Mouse (Mus musculus) c-Kit-positive CD71-positive TER-119-positive erythroid progenitor cells, embryonic 14.5 days (primary cell): ENCODE results near the gene Ptpn11.
"Not testable (repeated sequence)": the region's sequence is repeated elsewhere in the genome, so short reads cannot be mapped to it uniquely, and the experiment has no call there.

ENCODE experiments used
- DNase-seq: peaks from one replicate; pipeline ENCODE4 v3.0.0-alpha.2; 2013; ENCODE audit warnings: low spot score

The Ptpn11 gene

GRCm38 (mm10) chr5:121190836-121191583, at the start of gene Ptpn11:
Ptpn11 (minus strand) TSS chr5:121191397.
- peak; percentile 79 for DNase-seq

- no peak for DNase-seq
These were observed 48.6 kb upstream of the Ptpn11 start for GRCm38 (mm10) chr5:121239846-121240245.

GRCm38 (mm10) chr5:121238208-121238607, 47.0 kb upstream of the Ptpn11 start:
- DNase-seq: no peak

- peak; percentile 92 for DNase-seq
These were observed 45.0 kb upstream of the Ptpn11 start for GRCm38 (mm10) chr5:121236171-121236570.

GRCm38 (mm10) chr5:121233726-121234125, 42.5 kb upstream of the Ptpn11 start:
- no peak for DNase-seq

- no peak for DNase-seq
These were observed 41.6 kb upstream of the Ptpn11 start for GRCm38 (mm10) chr5:121232789-121233188.

GRCm38 (mm10) chr5:121230811-121231210, 39.6 kb upstream of the Ptpn11 start:
- DNase-seq: no peak

- DNase-seq: no peak
These were observed 38.0 kb upstream of the Ptpn11 start for GRCm38 (mm10) chr5:121229182-121229581.

- not testable (repeated sequence) for DNase-seq
These were observed 36.1 kb upstream of the Ptpn11 start for GRCm38 (mm10) chr5:121227330-121227729.

GRCm38 (mm10) chr5:121226845-121227244, 35.6 kb upstream of the Ptpn11 start:
- DNase-seq: no peak

- DNase-seq: no peak
These were observed 35.2 kb upstream of the Ptpn11 start for GRCm38 (mm10) chr5:121226406-121226805.

- no peak for DNase-seq
These were observed 34.7 kb upstream of the Ptpn11 start for GRCm38 (mm10) chr5:121225854-121226253.

- no peak for DNase-seq
These were observed 33.7 kb upstream of the Ptpn11 start for GRCm38 (mm10) chr5:121224856-121225255.

- not testable (repeated sequence) for DNase-seq
These were observed 32.8 kb upstream of the Ptpn11 start for GRCm38 (mm10) chr5:121224020-121224419.

- no peak for DNase-seq
These were observed 30.2 kb upstream of the Ptpn11 start for GRCm38 (mm10) chr5:121221328-121221850.

- DNase-seq: no peak
These were observed 29.6 kb upstream of the Ptpn11 start for GRCm38 (mm10) chr5:121220732-121221301.

GRCm38 (mm10) chr5:121219980-121220731, 29.0 kb upstream of the Ptpn11 start, which contains the start of gene Hectd4:
Hectd4 (plus strand) TSS chr5:121220219.
- DNase-seq: peak; percentile 97

- DNase-seq: no peak
These were observed 28.0 kb upstream of the Ptpn11 start for GRCm38 (mm10) chr5:121219190-121219589.

GRCm38 (mm10) chr5:121217313-121217634, 26.1 kb upstream of the Ptpn11 start:
- DNase-seq: no peak

GRCm38 (mm10) chr5:121216584-121217312, 25.6 kb upstream of the Ptpn11 start:
- not testable (repeated sequence) for DNase-seq

- peak; percentile 94 for DNase-seq
These were observed 24.9 kb upstream of the Ptpn11 start for GRCm38 (mm10) chr5:121216126-121216446.
